Mouse (Mus musculus) layer of hippocampus, postnatal 25 days (tissue): ENCODE data around the gene Tnfsf13. TPM values are rescaled to one million over a fixed set of nuclear protein-coding genes. Genes with fewer than 3 reads are reported as not detected.
A peak's percentile ranks its signal among the peaks of the same experiment; 100 is the strongest.
"Not testable (repeated sequence)": the region's sequence is repeated elsewhere in the genome, so short reads cannot be mapped to it uniquely, and the experiment has no call there.

Source experiments
- DNase-seq, 2 experiments: peaks; one replicate each; pipeline ENCODE4 v3.0.0; 2022; ENCODE audit warnings: mixed read lengths in 2 of 2, low spot score in 1 of 2; ENCODE audit errors: extremely low spot score in 1 of 2
- total RNA-seq, 2 experiments: library from RNA; stranded (reverse); gene quantifications; 2 replicates each; pipeline ENCODE4 v1.2.3; 2021

Tnfsf13 gene
- total RNA-seq, 2 experiments from 2014 or later: 1.2 to 1.3 TPM

GRCm38 (mm10) chr11:69706775-69707479 is 21.3 kb upstream of the Tnfsf13 start:
- no peak for DNase-seq

GRCm38 (mm10) chr11:69704613-69705010 is 19.0 kb upstream of the Tnfsf13 start:
- no peak for DNase-seq

- no peak for DNase-seq
Measured at GRCm38 (mm10) chr11:69703814-69704612, 18.4 kb upstream of the Tnfsf13 start.

DNA sequence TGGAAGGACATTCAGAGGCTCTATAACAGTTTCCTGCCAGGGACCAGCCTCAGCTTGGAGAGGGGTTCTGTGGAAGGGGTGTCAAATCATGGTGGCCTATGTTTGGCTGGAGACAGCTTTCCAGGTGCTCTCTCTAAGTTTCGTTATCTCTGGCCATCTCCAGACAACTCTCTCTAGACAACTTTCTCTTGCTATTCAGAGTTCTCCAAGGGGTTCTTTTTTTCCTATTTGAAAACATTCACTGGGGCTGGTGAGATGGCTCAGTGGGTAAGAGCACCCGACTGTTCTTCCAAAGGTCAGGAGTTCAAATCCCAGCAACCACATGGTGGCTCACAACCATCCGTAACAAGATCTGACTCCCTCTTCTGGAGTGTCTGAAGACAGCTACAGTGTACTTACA is 17.8 kb upstream of the Tnfsf13 start:
- not testable (repeated sequence) for DNase-seq

DNA sequence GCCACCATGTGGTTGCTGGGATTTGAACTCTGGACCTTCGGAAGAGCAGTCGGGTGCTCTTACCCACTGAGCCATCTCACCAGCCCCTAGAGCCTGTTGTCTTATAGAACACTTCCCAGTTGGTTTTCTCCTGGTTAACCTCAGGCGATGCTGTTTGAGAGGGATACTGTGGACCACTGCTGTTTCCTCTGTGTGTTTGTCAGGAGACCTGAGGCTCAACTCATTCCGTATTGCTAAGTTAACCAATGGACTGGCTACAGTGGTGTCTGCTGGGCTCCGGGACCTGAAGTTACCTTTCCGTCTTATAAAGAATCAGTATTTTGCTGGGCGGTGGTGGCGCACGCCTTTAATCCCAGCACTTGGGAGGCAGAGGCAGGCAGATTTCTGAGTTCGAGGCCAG is 17.3 kb upstream of the Tnfsf13 start:
- not testable (repeated sequence) for DNase-seq

DNA sequence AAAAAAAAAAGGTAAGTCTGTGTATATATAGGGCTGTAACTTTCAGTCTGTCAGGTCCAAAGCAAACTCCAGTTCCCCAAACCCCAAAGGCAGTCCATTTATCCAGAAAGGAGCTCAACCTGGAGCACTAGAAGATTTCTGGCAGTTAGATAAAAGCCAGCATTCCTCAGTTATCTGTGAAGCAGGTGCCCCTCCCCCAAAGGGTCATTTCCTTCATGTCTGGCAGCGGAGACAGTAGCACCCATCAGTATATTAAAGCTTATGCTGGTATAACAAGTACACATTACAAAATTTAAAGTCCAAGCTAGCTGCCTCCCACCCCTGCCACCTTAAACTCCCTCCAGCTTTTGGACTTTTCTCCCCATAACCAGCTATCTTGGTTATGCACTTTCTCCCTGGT is 14.0 kb upstream of the Tnfsf13 start:
- no peak for DNase-seq

DNA sequence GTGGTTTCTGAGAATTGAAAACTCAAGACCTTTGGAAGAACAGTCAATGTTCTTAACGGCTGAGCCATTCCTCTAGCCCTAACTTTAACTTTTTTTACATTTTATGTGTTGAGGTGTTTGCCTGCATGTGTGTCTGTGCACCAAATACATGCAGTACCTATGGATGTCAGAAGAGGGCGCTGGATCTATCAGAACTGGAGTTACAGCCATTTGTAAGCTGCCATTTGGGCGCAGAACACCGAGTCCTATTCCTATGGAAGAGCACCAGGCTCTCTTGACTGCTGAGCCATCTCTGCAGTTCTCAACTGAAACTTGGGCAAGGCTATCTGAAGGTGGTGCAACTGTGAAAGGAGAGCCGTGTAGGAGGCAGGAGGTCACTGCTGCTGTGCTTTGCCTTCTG is 13.0 kb upstream of the Tnfsf13 start:
- no peak for DNase-seq

GRCm38 (mm10) chr11:69697396-69697795 is 11.8 kb upstream of the Tnfsf13 start:
- no peak for DNase-seq

DNA sequence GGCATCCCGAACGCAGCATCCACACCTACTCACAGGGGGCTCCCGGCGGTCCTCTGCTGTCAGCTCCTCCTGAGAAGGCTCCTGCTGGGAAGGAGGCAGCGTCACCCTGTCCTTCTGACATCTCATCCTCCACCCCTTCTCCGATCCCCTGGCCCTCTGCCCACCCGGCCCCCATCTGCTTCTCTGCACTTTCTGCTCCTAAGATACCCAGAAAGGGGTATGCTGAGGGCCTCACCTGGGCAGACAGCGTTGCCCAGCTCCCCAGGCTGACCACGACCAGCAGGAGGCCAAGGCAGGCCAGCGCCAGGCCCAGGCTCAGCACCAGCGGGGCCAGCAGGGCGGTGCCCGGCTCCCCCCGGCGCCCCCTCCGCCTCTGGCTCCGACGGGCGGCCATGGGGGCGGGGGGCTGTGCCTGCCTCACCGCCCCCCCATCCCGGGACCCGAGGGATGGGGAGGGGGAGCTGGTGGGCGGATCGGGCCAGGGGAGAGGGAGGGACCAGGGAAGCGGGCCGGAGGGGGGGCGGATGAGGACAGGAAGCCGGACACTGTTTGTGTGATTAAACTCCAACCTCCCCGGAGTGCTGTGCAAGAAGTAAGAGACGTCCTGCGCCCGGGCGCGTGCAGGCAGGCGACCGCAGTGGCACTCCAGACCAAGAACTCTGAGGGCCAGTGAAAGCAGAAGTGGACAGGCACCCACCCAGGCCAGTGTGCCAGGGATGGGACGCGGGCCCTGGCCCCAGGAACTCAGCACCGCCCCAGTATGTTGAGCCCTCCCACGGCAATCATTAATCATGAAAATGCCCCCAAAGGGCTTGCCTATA is 10.0 kb upstream of the Tnfsf13 start, which contains the start of the genes Tnfsf12 and Tnfsfm13:
Gene Tnfsf12 (minus strand): TSS at position 489 of the 821 bp plus-strand sequence.
Gene Tnfsfm13 (minus strand): TSS at position 738 of the 821 bp plus-strand sequence.
- DNase-seq: peak in 1 of 2 experiments; percentile 31

DNA sequence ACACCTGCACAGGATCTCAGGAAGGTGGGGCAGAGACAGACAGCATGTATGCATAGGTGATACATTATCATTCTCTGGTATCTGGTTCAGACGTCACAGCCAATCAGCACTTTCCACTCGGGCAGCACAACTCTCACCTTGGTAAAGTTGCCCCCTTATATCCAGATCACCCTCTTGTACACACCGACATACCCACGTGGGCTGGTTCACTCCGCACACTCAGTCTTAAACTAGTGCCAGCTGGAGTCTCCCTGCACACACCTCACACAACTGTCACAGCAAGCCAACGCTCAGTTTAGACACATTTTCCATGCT is 9.4 kb upstream of the Tnfsf13 start:
- no peak for DNase-seq

GRCm38 (mm10) chr11:69693421-69693965 is 7.9 kb upstream of the Tnfsf13 start:
- no peak for DNase-seq

DNA sequence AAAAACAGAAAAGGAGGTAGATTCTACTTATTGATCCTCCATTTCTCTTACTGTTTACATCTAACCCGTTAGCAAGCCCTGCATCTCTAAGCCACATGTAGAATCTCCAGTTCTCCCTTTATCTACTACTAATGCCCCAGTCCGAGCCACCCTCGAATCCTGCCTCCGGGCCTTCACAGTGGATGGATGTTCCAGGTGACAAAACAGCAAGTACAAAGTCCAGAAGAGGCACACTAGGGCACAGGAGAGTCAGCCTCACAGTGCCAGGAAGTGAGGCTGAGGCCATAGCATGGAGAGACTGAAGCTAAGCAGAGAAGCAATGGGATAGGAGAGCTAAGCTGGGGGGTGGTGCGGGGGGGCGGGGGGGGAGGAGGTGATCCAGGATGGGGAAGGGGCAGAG is 7.3 kb upstream of the Tnfsf13 start:
- DNase-seq: no peak

DNA sequence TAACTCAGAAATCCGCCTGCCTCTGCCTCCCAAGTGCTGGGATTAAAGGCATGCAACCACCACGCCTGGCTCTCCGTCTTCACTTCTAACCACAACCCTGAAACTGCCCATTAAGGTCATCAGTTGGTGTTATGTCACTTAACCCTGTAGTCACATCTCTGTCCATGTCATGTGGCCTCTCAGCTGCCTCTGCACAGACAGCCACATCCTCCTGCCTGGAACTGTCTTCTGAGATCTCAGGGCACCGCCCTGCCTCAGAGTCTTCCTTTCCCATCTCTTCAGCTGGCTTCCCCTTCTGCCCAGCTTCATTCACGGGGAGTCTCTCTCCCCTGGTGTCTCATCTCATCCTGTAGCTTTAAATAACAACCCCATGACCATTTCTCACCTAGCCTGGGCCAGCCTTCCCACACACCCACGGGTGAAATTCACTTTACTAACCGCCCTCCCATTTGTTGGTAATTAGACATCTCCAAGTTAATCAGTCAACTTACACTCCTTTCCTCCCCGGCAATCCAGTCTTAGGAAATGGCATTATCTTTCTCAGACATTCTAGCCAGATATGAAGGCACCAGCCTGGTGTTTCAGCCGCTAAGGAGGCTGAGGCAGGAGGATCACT is 6.7 kb upstream of the Tnfsf13 start:
- DNase-seq: no peak

- no peak for DNase-seq
Measured at GRCm38 (mm10) chr11:69689891-69690290, 4.3 kb upstream of the Tnfsf13 start.

DNA sequence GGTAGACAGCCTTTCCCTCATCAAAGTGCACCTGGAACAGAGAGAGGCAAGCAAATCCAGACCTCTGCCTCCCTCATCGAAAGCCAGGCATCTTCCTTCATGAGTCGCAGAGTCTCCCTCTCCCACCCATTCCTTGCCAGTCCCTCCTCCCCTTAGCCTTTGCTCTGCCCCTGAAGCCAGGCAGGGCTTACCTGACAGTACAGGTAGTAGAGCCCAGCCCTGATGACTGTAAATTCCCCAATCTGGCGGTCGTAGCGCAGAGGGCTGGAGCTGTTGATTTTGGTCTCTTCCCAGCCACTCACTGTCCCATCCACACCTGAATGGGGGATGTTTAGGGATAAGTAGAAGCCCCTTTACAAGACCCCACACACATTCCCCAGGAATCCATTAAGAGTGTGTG is 1.5 kb upstream of the Tnfsf13 start:
- DNase-seq: no peak

- peak in 1 of 2 experiments; percentile 60 for DNase-seq
Measured at GRCm38 (mm10) chr11:69686377-69686776, 793 bp upstream of the Tnfsf13 start.

- no peak for DNase-seq
Measured at GRCm38 (mm10) chr11:69684936-69685335, 648 bp downstream of the Tnfsf13 start.

GRCm38 (mm10) chr11:69684128-69684745 is 1.3 kb downstream of the Tnfsf13 start:
- no peak for DNase-seq

GRCm38 (mm10) chr11:69683576-69683975 is 2.0 kb downstream of the Tnfsf13 start:
- no peak for DNase-seq
